Mouse (Mus musculus) forebrain, embryonic 11.5 days (tissue): ENCODE results near the gene Ramp1. TPM values are rescaled to one million over a fixed set of nuclear protein-coding genes. Genes with fewer than 3 reads are reported as not detected.

ENCODE experiments used
- ATAC-seq: fragments of 200-750 bp; cut with Nextera tagmentation; replicated peaks from 2 replicates; pipeline ENCODE4 v1.8.0; 2017; ENCODE audit warnings: moderate TSS enrichment; ENCODE audit not compliant: low FRiP score
- DNase-seq: peaks from one replicate; pipeline ENCODE4 v3.0.0-alpha.2; 2017; ENCODE audit warnings: low spot score
- H3K27ac ChIP-seq: fragments of 300-500 bp; sonication (generic); 2 replicates; pipeline ENCODE4 v1.5.1; 2014; ENCODE audit warnings: low read depth, low read length
- H3K27me3 ChIP-seq: fragments of 300-500 bp; sonication (generic); 2 replicates; pipeline ENCODE4 v1.6.1; 2014; ENCODE audit warnings: mild to moderate bottlenecking, low read length, mixed read lengths; ENCODE audit not compliant: control insufficient read depth, insufficient read depth
- H3K36me3 ChIP-seq: fragments of 300-500 bp; sonication (generic); 2 replicates; pipeline ENCODE4 v1.6.1; 2014; ENCODE audit warnings: mild to moderate bottlenecking, low read length, moderate library complexity, mixed read lengths; ENCODE audit not compliant: control insufficient read depth, insufficient read depth
- H3K4me1 ChIP-seq: fragments of 300-500 bp; sonication (generic); replicated peaks from 2 replicates; pipeline ENCODE4 v1.6.1; 2014; ENCODE audit warnings: low read length, mixed read lengths; ENCODE audit not compliant: control insufficient read depth, insufficient read depth
- H3K4me2 ChIP-seq: fragments of 300-500 bp; sonication (generic); 2 replicates; pipeline ENCODE4 v1.6.1; 2014; ENCODE audit warnings: low read depth, mild to moderate bottlenecking, low read length, moderate library complexity, mixed read lengths; ENCODE audit not compliant: severe bottlenecking
- H3K4me3 ChIP-seq: fragments of 300-500 bp; sonication (generic); 2 replicates; pipeline ENCODE4 v1.5.1; 2014; ENCODE audit warnings: low read depth, low read length
- H3K9ac ChIP-seq: fragments of 300-500 bp; sonication (generic); 2 replicates; pipeline ENCODE4 v1.6.1; 2014; ENCODE audit warnings: low read length
- H3K9me3 ChIP-seq: fragments of 300-500 bp; sonication (generic); 2 replicates; pipeline ENCODE4 v1.6.1; 2016; ENCODE audit warnings: low read length, mixed read lengths; ENCODE audit not compliant: control insufficient read depth
- WGBS: fragments of 180-500 bp; shearing (Covaris S2); extraction: QIAGEN DNeasy Blood & Tissue Kit; methylation state at CpG from one replicate; pipeline ENCODE4 v1.1.7; 2014; 5-methylcytosine and 5-hydroxymethylcytosine counted together
- polyA plus RNA-seq: library from polyadenylated mRNA; unstranded; fragments of >200 nt; fragmentation: Nextera tagmentation; extraction: Ambion mirVana; gene quantifications from 2 replicates; pipeline ENCODE4 v1.2.1, GENCODE M21; 2014

The Ramp1 gene
- polyA plus RNA-seq, 1 experiment from 2014 or later, result 0.12 TPM

DNA sequence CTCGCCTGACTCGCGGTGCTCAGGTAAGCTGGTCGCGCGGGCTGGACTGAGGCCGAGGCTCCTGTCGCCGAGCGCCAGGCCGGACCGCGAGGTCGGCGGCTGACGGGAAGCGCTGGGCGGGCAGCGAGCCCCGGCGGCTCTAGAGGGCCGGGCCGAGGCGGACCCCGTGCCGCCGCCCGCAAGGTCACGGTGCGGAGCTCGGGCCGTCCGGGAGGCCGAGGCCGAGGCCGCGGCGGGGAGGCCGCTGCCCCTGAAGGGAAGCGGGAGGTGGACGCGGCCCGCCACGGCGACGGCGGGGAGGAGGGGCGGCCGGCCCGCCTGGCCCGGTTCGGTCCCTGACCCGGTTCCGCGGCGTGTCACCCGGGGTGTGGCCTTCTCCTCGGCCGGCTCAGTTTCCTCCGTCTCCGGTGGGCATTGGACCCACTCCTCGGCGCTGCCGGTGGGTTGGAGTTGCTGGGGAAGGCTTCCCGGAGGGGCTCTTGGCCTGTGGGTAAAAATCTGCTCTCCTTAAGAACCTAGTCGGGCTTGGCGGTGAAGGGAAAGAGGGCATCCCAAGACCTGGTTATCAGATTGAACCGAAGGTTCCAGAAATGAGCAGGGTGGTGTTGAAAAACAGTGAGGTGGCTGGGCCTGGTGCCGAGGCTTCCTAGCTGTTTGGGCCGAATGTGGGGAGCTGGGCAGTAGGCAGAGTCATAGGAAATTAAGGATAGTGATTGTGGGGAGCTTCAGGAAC, 71.0 kb downstream of the Ramp1 start:
- Histone ChIP-seq H3K27me3 (no peaks in the 10 kb centered on the region), H3K9me3 (no peaks in the 10 kb centered on the region), H3K4me3 (peak overlapping the region; percentile 99), H3K4me2 (peak overlapping the region; percentile 89), H3K9ac (peak overlapping the region; percentile 93), H3K27ac (peak overlapping the region; percentile 57; the same call in 1 of the 2 replicates), H3K4me1 (peaks cover 6% of the 10 kb centered on the region), H3K36me3 (no peaks in the 10 kb centered on the region)
- ATAC-seq, result peak; percentile 73
- no peak for DNase-seq
- under 1% methylated on average over 67 of the region's 70 CpGs for WGBS

GRCm38 (mm10) chr1:91251148-91251650, 71.6 kb downstream of the Ramp1 start:
- ATAC-seq, result no peak
- Histone ChIP-seq H3K9ac (peak overlapping the region; percentile 93), H3K4me3 (peak overlapping the region; percentile 99), H3K4me2 (peak overlapping the region; percentile 89), H3K4me1 (peaks cover 6% of the 10 kb centered on the region), H3K36me3 (no peaks in the 10 kb centered on the region), H3K27ac (no peak overlapping the region), H3K9me3 (no peaks in the 10 kb centered on the region), H3K27me3 (no peaks in the 10 kb centered on the region)
- 53% methylated on average over 5 of the region's 5 CpGs for WGBS
- no peak for DNase-seq

- Histone ChIP-seq H3K4me3 (no peak overlapping the region), H3K27ac (no peak overlapping the region), H3K9me3 (no peaks in the 10 kb centered on the region), H3K36me3 (no peaks in the 10 kb centered on the region), H3K9ac (no peak overlapping the region), H3K27me3 (no peaks in the 10 kb centered on the region), H3K4me1 (peaks cover 6% of the 10 kb centered on the region), H3K4me2 (no peak overlapping the region)
- DNase-seq (no peak), ATAC-seq (no peak)
- 64% methylated on average over 8 of the region's 8 CpGs for WGBS
Observed at GRCm38 (mm10) chr1:91251927-91252326, 72.3 kb downstream of the Ramp1 start.

GRCm38 (mm10) chr1:91257918-91258317, 78.3 kb downstream of the Ramp1 start:
- Histone ChIP-seq H3K4me2 (no peak overlapping the region), H3K9me3 (no peaks in the 10 kb centered on the region), H3K27me3 (no peaks in the 10 kb centered on the region), H3K4me3 (no peak overlapping the region), H3K4me1 (no peaks in the 10 kb centered on the region), H3K36me3 (no peaks in the 10 kb centered on the region), H3K27ac (no peak overlapping the region), H3K9ac (no peak overlapping the region)
- no peak for ATAC-seq
- no peak for DNase-seq

- Histone ChIP-seq H3K4me2 (no peak overlapping the region), H3K4me3 (no peak overlapping the region), H3K9ac (no peak overlapping the region), H3K36me3 (no peaks in the 10 kb centered on the region), H3K27me3 (no peaks in the 10 kb centered on the region), H3K9me3 (no peaks in the 10 kb centered on the region), H3K4me1 (no peaks in the 10 kb centered on the region; the same call in 1 of the 2 replicates), H3K27ac (no peak overlapping the region)
- DNase-seq, result no peak
- no peak for ATAC-seq
- 92% methylated on average over 5 of the region's 5 CpGs for WGBS
Observed at GRCm38 (mm10) chr1:91259794-91260193, 80.2 kb downstream of the Ramp1 start.

DNA sequence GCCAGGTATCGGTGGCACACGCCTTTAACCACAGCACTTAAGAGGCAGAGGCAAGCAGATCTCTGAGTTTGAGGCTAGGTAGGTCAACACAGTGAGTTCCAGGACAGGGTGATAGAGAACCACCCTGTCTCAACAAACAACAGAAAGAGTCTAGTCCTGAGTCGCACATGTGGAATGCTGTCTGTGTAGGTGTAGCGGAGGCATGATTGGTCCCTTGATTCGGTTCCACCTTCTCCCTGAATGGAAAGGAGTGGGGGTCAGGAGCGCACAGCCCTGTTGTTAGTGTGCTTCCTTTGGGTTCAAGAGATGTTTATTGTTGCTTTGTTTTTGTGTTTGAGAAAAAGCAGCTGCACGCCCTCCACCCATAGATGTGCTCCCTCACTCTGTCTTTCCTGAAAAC, 82.9 kb downstream of the Ramp1 start:
- 93% methylated on average over 7 of the region's 7 CpGs for WGBS

GRCm38 (mm10) chr1:91272260-91272659, 92.6 kb downstream of the Ramp1 start:
- WGBS, result 76% methylated on average over 2 of the region's 2 CpGs
- Histone ChIP-seq H3K27ac (no peak overlapping the region), H3K4me3 (no peak overlapping the region), H3K27me3 (no peaks in the 10 kb centered on the region), H3K36me3 (no peaks in the 10 kb centered on the region; the same call in 1 of the 2 replicates), H3K4me1 (no peaks in the 10 kb centered on the region), H3K9me3 (no peaks in the 10 kb centered on the region), H3K9ac (no peak overlapping the region), H3K4me2 (no peak overlapping the region)
- DNase-seq (no peak), ATAC-seq (no peak)

More for the DNA sequence above, 82.9 kb downstream of the Ramp1 start:
- Histone ChIP-seq H3K4me1 (no peaks in the 10 kb centered on the region; the same call in 1 of the 2 replicates), H3K9ac (no peak overlapping the region), H3K9me3 (no peaks in the 10 kb centered on the region), H3K36me3 (no peaks in the 10 kb centered on the region), H3K27me3 (no peaks in the 10 kb centered on the region), H3K4me2 (no peak overlapping the region), H3K4me3 (no peak overlapping the region), H3K27ac (no peak overlapping the region)
- DNase-seq (no peak), ATAC-seq (no peak)
